Mouse (Mus musculus): Measurements from ENCODE around the gene Tbc1d17.

The Tbc1d17 gene

DNA sequence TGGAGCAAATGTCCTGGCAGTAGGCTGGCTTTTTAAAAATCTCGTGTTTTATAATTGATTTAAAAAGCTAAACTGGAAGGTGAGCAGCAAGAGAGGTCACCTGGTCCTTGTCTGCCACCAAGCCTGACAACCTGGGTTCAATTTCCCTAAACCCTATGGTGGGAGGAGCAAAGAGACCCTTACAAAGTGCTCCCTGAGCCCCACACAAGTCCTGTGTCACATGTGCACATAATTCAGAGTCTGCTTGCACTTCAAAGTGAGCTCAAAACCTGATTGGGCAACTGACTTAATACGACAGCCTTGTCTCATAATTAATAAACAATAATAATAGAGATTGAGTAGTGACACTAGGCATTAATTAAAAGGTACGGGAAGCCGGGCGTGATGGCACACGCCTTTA, 21.7 kb upstream of the Tbc1d17 start:
- in situ Hi-C loops (cut with MboI; ENCODE audit: unreplicated experiment in 2 of 2): loop anchor here in 1 of 2 experiments (25.0 kb wide), 1 partner anchor 333 kb away; the partner anchor contains the start of genes Pold1 and Spib

DNA sequence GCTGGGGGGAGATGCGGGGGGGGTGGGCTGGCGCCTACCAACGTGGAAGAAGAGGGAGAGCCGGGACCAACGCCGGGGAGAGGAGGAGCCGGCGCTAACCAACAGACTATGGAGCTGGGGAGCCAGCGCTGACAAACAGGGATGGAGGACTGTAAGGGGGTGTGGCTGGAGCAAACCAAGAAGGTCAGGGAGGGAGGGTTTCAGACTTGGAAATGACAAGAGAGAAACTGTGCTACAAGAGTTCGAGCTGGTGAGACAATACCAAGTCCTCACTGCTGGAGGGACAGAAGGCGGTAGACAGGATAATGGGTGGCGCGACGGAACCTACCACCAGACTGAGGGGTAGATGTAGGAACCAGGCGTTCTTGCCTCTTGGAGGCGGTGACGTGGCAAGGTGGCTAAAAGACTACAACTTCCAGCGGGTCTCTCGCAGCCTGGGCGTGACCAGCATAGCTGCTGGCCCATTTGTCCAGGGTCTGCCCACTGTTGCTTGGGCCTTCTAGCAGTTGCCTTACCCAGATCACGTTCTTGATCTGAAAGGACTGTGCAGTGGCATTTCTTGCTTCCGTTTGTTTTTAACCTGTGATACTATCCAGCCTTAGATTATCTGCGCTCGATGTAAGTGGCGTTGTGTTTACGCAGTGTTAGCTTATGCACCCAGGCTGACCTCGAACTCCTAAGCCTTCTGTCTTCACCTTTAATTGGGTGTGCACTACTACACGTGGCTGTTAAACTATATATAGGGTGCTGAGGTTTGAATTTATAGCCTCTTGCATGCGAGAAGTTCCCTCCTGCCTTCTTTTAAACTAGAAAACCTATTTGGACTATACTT, 21.0 kb upstream of the Tbc1d17 start, which contains the start of gene Ptov1:
Gene Ptov1, minus strand, starts transcription at position 92 of the 832 bp plus-strand sequence.
- in situ Hi-C loops (cut with MboI; ENCODE audit: unreplicated experiment in 2 of 2): loop anchor here in 1 of 2 experiments (25.0 kb wide), 1 partner anchor 333 kb away; the partner anchor contains the start of genes Pold1 and Spib

DNA sequence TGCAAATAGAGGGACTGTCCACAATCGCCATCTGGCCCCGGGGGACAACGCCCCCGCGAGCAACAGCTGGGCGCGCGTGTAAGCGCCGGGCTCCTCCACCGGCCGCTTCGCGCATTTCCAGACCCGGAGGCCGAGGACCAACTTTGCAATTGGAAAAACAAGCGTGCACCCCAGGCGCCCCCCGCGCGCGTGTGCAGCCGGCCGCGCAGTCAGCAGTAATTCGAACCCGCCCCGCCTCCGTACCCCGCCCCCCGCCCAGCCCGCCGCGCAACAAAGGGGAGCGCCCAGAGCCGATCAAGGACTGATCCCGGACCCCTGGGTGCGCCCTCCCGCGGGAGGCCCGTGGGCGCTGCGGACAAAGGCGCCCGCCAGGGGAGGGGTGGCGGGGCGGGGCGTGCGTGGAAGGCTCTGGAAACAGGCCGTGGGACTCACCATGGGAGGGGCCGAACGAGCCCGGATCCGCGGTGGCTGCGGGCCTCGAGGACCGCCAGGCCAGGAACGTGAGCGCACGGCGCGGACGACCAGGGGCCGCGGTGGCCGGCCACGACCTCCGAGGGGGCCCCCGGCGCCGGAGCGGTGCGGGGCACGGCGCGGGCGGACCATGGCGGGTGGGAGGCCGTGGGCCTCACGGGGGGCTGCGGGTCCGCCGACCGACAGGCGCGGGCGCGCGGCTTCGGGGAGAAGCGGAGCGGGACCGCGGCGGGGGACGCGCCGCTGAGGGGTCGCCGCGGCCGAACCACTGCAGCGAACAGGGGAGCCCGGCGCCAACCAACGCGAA, 20.2 kb upstream of the Tbc1d17 start:
- in situ Hi-C loops (cut with MboI; ENCODE audit: unreplicated experiment in 2 of 2): loop anchor here in 1 of 2 experiments (25.0 kb wide), 1 partner anchor 332 kb away; the partner anchor contains the start of genes Pold1 and Spib

DNA sequence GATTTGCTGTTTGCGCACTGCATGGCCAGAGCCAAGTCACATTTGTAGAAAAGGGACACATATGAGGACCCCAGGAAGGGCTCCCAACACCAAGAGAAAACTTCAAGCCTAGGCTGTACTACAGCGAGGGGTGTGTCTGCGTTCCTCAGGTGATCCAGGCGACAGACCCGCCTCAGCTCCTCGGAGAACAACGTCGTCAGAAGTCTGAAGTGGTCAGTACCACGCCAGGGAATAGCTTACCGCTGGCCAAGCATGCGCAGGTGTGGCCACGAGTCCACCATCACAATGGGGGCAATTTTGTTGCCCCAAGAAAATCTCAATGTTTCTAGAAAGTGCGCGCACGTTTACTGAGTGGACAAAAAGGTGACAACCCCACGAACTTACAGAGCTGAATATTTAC, 19.6 kb upstream of the Tbc1d17 start:
- in situ Hi-C loops (cut with MboI; ENCODE audit: unreplicated experiment in 2 of 2): loop anchor here in 1 of 2 experiments (25.0 kb wide), 1 partner anchor 331 kb away; the partner anchor contains the start of genes Pold1 and Spib

DNA sequence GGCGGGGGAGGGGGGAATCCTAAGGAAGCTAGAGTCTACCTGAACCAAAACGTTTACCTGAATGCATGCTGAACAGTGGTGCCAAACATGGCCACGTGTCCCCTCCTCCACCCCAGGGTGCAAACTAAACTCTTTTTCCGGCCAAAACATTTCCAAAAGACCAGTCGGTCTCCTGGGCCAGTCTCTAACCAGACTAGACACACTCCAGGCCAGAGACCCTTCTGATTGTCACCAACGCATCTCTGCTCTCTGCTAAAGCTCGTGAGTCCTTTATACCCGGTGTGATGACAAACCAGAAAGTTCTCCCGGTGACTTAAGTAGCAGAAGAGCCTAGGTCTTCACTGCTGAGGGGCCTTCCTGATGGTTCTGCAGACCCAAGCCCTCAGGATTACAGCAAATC, 18.9 kb upstream of the Tbc1d17 start:
- in situ Hi-C loops (cut with MboI; ENCODE audit: unreplicated experiment in 2 of 2): loop anchor here in 1 of 2 experiments (25.0 kb wide), 1 partner anchor 331 kb away; the partner anchor contains the start of genes Pold1 and Spib

DNA sequence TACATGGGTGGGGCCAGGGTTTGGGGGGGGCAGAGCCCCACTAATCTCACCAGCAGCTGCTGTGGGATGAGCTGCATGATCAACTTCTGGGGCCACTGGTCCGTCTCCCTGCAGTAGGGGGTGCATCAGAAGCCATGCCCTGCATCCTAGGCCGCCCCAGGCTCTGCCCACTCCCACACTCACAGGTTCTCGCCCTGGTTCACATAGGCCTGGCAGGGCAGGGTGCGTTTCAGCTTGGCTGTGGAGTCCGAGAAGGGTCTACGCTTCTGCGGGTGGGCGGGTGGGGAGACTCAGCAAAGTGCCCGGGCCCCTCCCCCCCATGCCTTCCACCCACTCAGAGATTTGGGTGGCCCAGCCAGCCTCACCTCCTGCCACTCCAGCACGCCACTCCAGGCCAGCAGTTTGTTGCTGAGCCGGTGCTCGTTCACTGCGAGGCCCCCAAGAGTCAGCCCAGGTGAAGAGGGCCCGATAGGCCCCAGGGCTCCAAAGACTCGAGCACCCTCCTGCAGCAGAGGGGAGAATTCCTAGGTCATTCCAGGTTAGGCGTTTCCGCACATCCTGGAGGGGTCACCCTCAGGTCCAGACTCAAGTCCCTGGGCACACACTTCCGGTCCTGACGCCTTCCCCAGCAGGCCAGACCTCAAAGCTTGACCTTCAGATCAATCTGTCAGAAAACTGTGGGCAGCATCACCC, 18.3 kb upstream of the Tbc1d17 start:
- in situ Hi-C loops (cut with MboI; ENCODE audit: unreplicated experiment in 2 of 2): loop anchor here in 1 of 2 experiments (25.0 kb wide), 1 partner anchor 330 kb away; the partner anchor contains the start of genes Pold1 and Spib

DNA sequence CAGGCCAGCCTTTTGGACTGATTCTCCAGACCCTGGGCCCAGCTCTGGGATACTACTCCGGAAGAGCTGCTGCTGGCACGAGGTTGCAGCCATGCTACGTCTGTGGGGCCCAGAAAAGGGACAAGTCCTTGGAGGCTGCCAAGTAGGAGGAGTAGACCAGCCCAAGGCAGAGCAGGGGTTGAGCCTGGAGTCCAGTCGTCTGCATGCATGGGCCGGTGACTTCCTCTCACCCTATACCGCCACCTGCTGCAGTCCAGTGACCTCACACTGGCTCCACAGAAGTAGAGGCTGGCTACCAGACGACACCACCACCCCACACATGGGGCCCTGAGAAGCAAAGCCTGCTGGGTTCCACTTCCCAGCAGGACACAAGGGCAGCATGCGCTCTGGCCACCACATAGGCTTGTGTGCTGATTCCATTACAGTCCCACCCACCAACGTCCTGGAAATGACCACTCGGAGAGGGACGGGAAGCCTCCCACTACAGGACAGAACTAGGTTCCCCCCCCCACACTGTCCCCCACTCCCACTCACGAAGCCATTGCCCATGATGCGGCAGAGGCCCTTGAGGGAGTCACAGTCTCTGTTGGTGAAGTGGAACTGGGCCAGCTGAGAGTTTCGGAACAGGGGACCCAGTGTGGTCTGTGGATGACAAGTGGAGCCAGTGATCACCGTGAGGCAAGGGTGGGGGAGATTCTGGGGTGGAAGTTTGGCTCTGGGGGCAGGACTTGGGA, 17.6 kb upstream of the Tbc1d17 start:
- in situ Hi-C loops (cut with MboI; ENCODE audit: unreplicated experiment in 2 of 2): loop anchor here in 1 of 2 experiments (25.0 kb wide), 1 partner anchor 329 kb away; the partner anchor contains the start of genes Pold1 and Spib

DNA sequence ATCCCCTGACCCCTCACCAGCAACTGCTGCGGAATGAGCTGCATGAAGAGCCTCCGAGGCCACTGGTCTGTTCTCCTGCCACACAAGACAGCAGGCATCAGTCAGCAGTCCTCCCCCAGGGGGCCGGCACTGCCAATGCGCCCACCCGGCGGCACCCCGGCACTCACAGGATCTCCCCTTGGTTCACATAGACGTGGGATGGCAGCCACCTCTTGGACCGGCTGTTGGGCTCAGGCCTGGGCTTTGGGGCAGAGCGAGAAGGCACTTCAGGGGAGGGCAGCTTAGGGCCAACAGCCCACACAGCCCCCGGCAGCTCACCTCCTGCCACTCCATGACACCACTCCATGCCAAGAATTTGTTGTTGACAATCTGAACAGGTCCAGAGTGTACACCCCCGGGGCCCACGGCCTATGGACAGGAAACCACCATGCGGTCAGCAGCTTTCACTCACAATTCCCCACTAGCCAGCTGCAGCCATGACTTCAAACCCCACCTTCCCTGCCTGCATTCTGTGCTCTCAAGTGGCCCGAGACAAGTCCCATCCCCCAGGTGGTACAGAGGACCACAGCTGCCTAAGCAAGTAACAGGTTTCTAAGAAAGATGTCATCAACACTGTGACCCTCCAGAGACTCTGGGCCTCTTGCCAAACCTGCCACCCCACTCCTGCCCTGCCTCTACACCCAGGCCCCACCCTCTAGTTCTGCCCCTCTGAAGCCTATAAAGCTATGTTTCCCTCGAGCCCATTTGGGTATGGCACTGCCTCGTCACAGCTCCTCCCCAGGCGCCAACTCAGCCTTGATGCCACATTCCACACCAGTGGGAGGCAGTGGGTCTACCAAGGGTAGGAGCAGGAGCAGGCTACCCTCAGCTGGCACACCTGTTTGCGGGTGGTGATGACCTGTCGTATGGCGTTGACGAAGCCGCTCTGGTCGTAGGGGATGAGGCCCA, 16.0 kb upstream of the Tbc1d17 start:
- in situ Hi-C loops (cut with MboI; ENCODE audit: unreplicated experiment in 2 of 2): loop anchor here in 1 of 2 experiments (25.0 kb wide), 1 partner anchor 328 kb away; the partner anchor contains the start of genes Pold1 and Spib

DNA sequence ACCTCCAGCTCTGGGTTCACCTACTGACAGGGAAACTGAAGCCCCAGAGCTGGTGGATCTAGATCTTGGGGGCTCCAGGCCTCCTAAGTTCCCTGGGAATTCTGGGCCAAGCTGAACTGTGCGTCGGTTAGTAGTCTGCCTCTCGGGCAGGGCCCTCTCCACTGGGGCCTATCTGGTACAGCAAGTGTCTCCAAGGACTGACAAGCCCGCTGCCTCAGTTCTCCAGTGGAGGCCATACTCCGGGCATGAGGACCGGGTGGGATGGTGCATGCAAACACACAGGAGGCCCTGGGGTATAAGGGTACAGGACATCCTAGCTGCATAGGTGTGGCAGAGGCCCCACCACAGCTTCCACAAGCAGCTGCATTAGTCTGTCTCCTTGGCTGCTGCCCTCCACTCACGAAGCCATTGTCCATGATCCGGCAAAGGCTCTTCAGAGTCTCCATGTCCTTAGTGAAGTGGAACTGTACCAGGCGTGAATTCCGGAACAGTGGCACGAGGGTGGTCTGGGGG, 15.2 kb upstream of the Tbc1d17 start:
- in situ Hi-C loops (cut with MboI; ENCODE audit: unreplicated experiment in 2 of 2): loop anchor here in 1 of 2 experiments (25.0 kb wide), 1 partner anchor 327 kb away; the partner anchor contains the start of genes Pold1 and Spib

DNA sequence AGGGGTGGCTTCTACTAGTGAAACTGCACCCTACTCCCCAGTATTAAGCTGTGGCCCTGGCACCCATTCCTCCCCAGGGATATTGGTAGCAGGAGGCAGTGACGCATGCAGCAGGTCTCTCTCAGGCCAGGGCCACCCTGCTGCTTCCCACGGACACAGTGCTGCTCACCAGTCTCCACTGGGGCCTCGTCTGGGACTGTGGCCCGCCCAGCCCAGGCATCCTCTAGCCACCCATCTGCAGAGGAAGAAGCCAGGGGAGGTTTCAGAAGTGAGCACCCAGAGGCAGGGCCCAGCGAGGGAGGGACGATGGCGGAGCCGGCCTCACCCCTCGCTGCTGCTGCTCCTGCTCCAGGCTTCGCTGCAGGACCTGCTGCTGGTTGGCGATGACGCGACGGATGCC, 14.3 kb upstream of the Tbc1d17 start:
- in situ Hi-C loops (cut with MboI; ENCODE audit: unreplicated experiment in 2 of 2): loop anchor here in 1 of 2 experiments (25.0 kb wide), 1 partner anchor 326 kb away; the partner anchor contains the start of genes Pold1 and Spib

DNA sequence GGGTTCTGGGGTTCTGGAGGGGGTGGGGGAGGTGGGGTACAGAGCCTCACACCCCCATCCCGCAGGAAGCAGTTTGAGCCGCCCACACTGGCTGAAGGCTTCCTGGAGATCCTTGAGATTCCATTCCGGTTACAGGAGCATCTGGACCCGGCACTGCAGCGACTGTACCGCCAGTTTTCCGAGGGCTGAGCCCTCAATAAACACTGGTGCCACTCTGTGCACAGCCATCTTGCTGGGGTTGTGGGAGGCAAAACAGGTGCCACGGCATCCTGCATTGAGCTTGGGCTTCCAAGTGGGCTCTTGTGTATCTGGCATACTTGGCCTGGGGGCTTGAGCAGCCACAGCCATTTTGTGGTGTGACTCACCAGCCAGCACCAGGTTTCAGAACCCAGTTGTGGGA, 13.6 kb upstream of the Tbc1d17 start:
- in situ Hi-C loops (cut with MboI; ENCODE audit: unreplicated experiment in 2 of 2): loop anchor here in 1 of 2 experiments (25.0 kb wide), 1 partner anchor 325 kb away; the partner anchor contains the start of genes Pold1 and Spib

DNA sequence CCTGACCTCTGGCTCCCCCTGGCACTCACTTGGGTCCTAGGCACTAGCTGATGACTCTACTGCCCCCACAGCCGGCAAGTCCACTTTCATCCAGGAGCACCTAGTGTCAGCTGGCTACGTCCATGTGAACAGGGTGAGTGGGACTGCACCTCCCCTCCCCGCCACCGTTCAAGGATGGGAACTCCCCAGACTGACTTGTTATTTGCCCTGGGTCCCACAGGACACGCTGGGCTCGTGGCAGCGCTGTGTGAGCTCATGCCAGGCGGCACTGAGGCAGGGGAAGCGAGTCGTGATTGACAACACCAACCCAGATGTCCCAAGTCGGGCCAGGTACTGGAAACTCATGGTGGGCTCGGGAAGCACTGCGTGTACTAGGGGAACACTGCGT, 12.5 kb upstream of the Tbc1d17 start:
- in situ Hi-C loops (cut with MboI; ENCODE audit: unreplicated experiment in 2 of 2): loop anchor here in 1 of 2 experiments (25.0 kb wide), 1 partner anchor 324 kb away; the partner anchor contains the start of genes Pold1 and Spib

DNA sequence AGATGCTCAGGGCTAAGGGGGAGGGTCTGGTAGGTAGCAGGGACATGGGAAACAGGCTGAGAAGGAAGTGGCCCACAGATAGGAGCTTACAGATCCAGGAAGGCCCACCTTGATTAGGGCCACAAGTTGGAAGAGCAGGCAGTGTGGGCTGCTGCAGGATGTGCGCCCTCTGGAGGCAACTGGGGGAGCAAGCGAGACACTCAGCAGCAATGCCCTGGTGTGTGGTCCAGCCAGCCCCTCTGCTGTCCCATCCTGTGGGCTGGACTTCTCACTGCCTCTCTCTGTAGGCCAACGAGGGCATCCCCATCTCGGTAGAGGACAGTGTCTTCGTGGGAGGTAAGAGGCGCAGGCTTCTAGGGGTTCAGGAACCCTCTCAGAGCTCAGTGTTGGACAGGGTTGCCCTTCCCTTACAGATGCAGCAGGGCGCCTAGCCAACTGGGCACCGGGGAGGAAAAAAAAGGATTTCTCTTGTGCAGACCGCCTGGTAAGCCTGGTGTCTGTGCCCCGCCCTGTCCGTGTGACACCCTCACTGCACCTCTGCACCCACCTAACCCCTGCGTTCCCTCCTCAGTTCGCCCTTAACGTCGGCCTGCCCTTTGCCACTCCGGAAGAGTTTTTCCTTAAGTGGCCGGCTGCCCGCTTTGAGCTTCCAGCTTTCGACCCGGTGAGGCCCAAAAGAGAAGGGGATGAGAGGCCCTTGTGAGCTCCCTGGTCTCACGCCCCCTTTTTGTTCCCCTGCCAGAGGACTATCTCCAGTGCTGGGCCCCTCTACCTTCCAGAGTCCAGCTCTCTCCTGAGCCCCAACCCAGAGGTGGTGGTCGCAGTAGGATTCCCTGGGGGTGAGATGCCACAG, 11.9 kb upstream of the Tbc1d17 start:
- in situ Hi-C loops (cut with MboI; ENCODE audit: unreplicated experiment in 2 of 2): loop anchor here in 1 of 2 experiments (25.0 kb wide), 1 partner anchor 324 kb away; the partner anchor contains the start of genes Pold1 and Spib

DNA sequence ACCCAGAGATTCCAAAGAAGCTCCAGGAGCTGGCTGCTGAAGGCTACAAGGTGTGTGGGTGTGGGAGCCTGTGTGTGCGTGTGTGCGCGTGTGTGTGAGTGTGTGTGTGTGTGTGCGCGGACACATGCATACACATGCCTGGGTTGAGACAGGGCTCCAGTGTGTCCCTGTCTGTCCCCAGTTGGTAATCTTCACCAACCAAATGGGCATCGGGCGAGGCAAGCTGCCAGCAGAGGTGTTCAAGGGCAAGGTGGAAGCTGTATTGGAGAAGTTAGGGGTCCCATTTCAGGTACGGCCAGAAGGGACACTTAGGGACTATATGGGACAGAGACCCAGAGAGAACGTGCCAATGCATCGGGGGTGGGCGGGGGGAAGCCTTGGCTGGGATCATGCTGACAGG, 11.0 kb upstream of the Tbc1d17 start:
- in situ Hi-C loops (cut with MboI; ENCODE audit: unreplicated experiment in 2 of 2): loop anchor here in 1 of 2 experiments (25.0 kb wide), 1 partner anchor 323 kb away; the partner anchor contains the start of genes Pold1 and Spib

DNA sequence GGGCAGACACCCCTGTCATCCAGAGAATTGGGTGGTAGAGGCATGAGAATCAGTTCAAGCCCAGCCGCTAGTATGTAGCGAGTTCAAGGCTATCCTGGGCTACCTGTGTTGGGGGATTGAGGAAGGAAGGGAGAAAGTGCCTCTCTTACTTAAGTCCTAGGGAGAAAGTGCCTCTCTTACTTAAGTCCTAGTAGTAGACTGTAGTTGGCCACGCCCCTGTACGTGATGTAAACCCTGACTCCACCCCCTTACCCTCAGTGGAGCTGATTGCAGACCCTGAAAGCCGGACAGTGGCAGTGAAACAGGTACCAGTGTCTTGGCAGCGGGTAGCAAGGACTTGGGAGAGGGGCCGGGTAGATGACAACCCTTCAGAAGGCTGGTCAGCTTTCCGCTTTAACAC, 9.0 kb upstream of the Tbc1d17 start:
- in situ Hi-C loops (cut with MboI; ENCODE audit: unreplicated experiment in 2 of 2): loop anchor here in 1 of 2 experiments (25.0 kb wide), 1 partner anchor 321 kb away; the partner anchor contains the start of genes Pold1 and Spib

DNA sequence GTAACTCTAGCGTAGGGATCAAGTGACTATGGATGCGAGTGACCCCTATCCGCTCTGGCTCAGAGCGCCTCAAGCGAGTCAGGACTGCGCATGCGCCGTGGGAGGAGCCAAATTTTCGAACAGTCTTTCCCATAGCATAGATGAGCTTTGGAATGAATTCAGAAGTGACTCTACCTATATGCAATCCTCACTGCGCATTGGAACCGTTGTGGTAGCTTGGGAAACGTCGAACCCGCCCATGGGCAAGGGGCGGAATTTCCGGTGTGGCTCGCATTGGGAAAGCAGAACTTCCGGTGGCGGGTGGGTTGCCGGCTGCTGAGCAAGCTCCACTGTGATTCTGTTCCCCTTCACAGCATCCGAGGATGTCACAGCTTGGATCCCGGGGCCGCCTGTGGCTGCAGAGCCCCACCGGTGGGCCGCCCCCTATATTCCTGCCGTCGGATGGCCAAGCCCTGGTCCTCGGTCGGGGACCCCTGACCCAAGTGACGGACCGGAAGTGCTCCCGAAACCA, 8.2 kb upstream of the Tbc1d17 start, which contains the start of gene Pnkp:
Gene Pnkp, plus strand, starts transcription at position 98 of the 511 bp plus-strand sequence.
- in situ Hi-C loops (cut with MboI; ENCODE audit: unreplicated experiment in 2 of 2): loop anchor here in 1 of 2 experiments (25.0 kb wide), 1 partner anchor 320 kb away; the partner anchor contains the start of genes Pold1 and Spib
